Mouse (Mus musculus): ENCODE measurements around the gene Sult2a2.
"Not testable (repeated sequence)": the region's sequence is repeated elsewhere in the genome, so short reads cannot be mapped to it uniquely, and the experiment has no call there.

Gene Sult2a2

GRCm38 (mm10) chr7:13733205-13733604, at the start of gene Sult2a2:
Gene Sult2a2 (plus strand): TSS chr7:13733505.
- DNase-seq (ENCODE audit: low read depth): not testable (repeated sequence)

- DNase-seq (ENCODE audit: low read depth): no peak
Measured at GRCm38 (mm10) chr7:13813913-13814312, 80.6 kb downstream of the Sult2a2 start.
